ENCODE assay signal across 16 mouse cellular contexts in the genomic region with DNA sequence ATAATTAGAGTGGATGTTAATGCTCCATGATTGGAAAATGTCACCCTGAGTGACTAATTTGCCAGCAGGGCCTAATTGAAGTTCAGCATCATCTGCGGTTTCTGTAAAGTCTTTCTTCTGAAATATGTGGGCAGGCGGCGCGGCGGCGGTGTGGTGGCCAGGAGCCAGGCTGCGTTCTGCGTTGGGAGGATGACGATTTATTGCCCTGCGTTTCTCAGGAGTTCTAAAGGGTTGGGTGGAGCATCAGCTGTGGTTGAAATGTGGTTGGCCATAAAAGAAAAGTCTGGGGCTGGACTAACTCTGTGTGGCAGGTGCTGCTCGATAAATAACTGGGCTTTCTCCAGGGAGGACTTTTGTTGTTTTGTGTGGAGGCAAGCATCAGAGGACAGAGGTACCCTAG.
A peak's percentile ranks its signal among the peaks of the same experiment; 100 is the strongest.
DNase-seq lines count a peak whose midpoint lies in the region.
"Had no signal": no experiment of that assay in that cellular context is flagged by ENCODE, and none has a peak within 500 bp of the region (broad histone marks: within the 10 kb centered on the region; RNA-seq: fewer than 3 reads in every experiment).

No protein-coding gene starts in this region.

- DNase-seq in cerebellum, postnatal 10 days, result peak; percentile 73 to 78
- no peak for DNase-seq in cerebellum, postnatal 36 days
- peak; percentile 6 to 20 for DNase-seq in left cerebral cortex, adult 18-20 months (ENCODE audit: low spot score in 2 of 2)
- DNase-seq in left cerebral cortex, adult 11 months (ENCODE audit: low spot score), result no peak
- DNase-seq in layer of hippocampus, adult 18-20 months (ENCODE audit: low spot score in 2 of 2), result peak; percentile 71 to 72
- peak; percentile 33 for DNase-seq in mesoderm, embryonic 11.5 days (ENCODE audit: low read depth, low spot score)
- no peak for DNase-seq in gastrocnemius, postnatal 10 days
- no peak for DNase-seq in kidney, postnatal 25 days
- DNase-seq: adrenal gland, adult 8-10 months; cerebellum, adult 2 months; heart, postnatal 4 days; kidney, adult 18-20 months; kidney, postnatal 36 days; lung, embryonic 14.5 days; midbrain, embryonic 14.5 days; thymus, adult 18-20 months had no signal

Comparison
In these comparisons a context has a peak if more than half of its experiments do, and no peak if none do; other contexts are left out.
1. DNase-seq: peak in cerebellum, postnatal 10 days (2 of 2), left cerebral cortex, adult 18-20 months (2 of 2), layer of hippocampus, adult 18-20 months (2 of 2) and mesoderm, embryonic 11.5 days (single experiment); none in cerebellum, postnatal 36 days (0 of 2), left cerebral cortex, adult 11 months (single experiment), gastrocnemius, postnatal 10 days (single experiment) and kidney, postnatal 25 days (0 of 2).